Mouse (Mus musculus) neural tube, embryonic 14.5 days (tissue): Measurements from ENCODE around the gene Siah3. TPM values are rescaled to one million over a fixed set of nuclear protein-coding genes. Genes with fewer than 3 reads are reported as not detected.

Experiments
- ATAC-seq: fragments of 200-750 bp; cut with Nextera tagmentation; 2 replicates; pipeline ENCODE4 v1.8.0; 2017; ENCODE audit warnings: low read depth, mild to moderate bottlenecking, moderate TSS enrichment, moderate library complexity
- H3K27ac ChIP-seq: fragments of 300-500 bp; sonication (generic); 2 replicates; pipeline ENCODE4 v1.5.1; 2014; ENCODE audit warnings: low read depth, mild to moderate bottlenecking, control low read depth, low read length, moderate library complexity, mixed read lengths
- H3K27me3 ChIP-seq: fragments of 300-500 bp; sonication (generic); 2 replicates; pipeline ENCODE4 v1.6.1; 2014; ENCODE audit warnings: low read length; ENCODE audit not compliant: control insufficient read depth, insufficient read depth
- H3K36me3 ChIP-seq: fragments of 300-500 bp; sonication (generic); 2 replicates; pipeline ENCODE4 v1.6.1; 2014; ENCODE audit warnings: low read length, mixed read lengths; ENCODE audit not compliant: control insufficient read depth, insufficient read depth
- H3K4me1 ChIP-seq: fragments of 300-500 bp; sonication (generic); 2 replicates; pipeline ENCODE4 v1.6.1; 2014; ENCODE audit warnings: low read length; ENCODE audit not compliant: control insufficient read depth, insufficient read depth
- H3K4me2 ChIP-seq: fragments of 300-500 bp; sonication (generic); 2 replicates; pipeline ENCODE4 v1.6.1; 2014; ENCODE audit warnings: mild to moderate bottlenecking, low read depth, low read length, control low read depth
- H3K4me3 ChIP-seq: fragments of 300-500 bp; sonication (generic); 2 replicates; pipeline ENCODE4 v1.5.1; 2014; ENCODE audit warnings: low read depth, low read length, control low read depth, mixed read lengths
- H3K9ac ChIP-seq: fragments of 300-500 bp; sonication (generic); replicated peaks from 2 replicates; pipeline ENCODE4 v1.6.1; 2014; ENCODE audit warnings: low read depth, mild to moderate bottlenecking, control low read depth, low read length, mixed read lengths
- H3K9me3 ChIP-seq: fragments of 300-500 bp; sonication (generic); 2 replicates; pipeline ENCODE4 v1.6.1; 2016; ENCODE audit warnings: low read length; ENCODE audit not compliant: control insufficient read depth
- WGBS: fragments of 180-500 bp; shearing (Covaris S2); extraction: QIAGEN DNeasy Blood & Tissue Kit; methylation state at CpG from one replicate; pipeline ENCODE4 v1.1.7; 2014; 5-methylcytosine and 5-hydroxymethylcytosine counted together
- polyA plus RNA-seq: library from polyadenylated mRNA; unstranded; fragments of >200 nt; fragmentation: Nextera tagmentation; extraction: Ambion mirVana; gene quantifications from 2 replicates; pipeline ENCODE4 v1.2.1, GENCODE M21; 2014

Siah3 gene
- polyA plus RNA-seq, 1 experiment from 2014 or later = 11.1 TPM

- Histone ChIP-seq H3K27me3 (no peaks in the 10 kb centered on the region), H3K9ac (no peak overlapping the region), H3K4me1 (peaks cover 24% of the 10 kb centered on the region), H3K4me3 (no peak overlapping the region), H3K27ac (peak overlapping the region; percentile 60; the same call in 1 of the 2 replicates), H3K4me2 (no peak overlapping the region), H3K9me3 (no peaks in the 10 kb centered on the region), H3K36me3 (no peaks in the 10 kb centered on the region)
- no peak for ATAC-seq
- 5% methylated on average over 8 of the region's 8 CpGs for WGBS
These were observed 85.9 kb downstream of the Siah3 start for GRCm38 (mm10) chr14:75541731-75542130.

- ATAC-seq = no peak
- no peak overlapping the region for H3K9ac ChIP-seq
- H3K36me3 ChIP-seq = no peaks in the 10 kb centered on the region
- peaks cover 9% of the 10 kb centered on the region for H3K4me1 ChIP-seq
- 51% methylated on average over 9 of the region's 9 CpGs for WGBS
- no peaks in the 10 kb centered on the region for H3K27me3 ChIP-seq
- no peaks in the 10 kb centered on the region for H3K9me3 ChIP-seq
- no peak overlapping the region for H3K4me2 ChIP-seq
- H3K4me3 ChIP-seq = no peak overlapping the region
- no peak overlapping the region for H3K27ac ChIP-seq
These were observed 106.0 kb downstream of the Siah3 start for GRCm38 (mm10) chr14:75561577-75562331.

GRCm38 (mm10) chr14:75565534-75566140 lies 109.9 kb downstream of the Siah3 start:
- peak; percentile 87 for ATAC-seq
- Histone ChIP-seq H3K4me1 (peaks cover 11% of the 10 kb centered on the region), H3K9me3 (no peaks in the 10 kb centered on the region), H3K4me2 (no peak overlapping the region), H3K27me3 (no peaks in the 10 kb centered on the region), H3K36me3 (no peaks in the 10 kb centered on the region), H3K9ac (no peak overlapping the region), H3K4me3 (no peak overlapping the region), H3K27ac (peak overlapping the region; percentile 13; the same call in 1 of the 2 replicates)
- 18% methylated on average over 14 of the region's 14 CpGs for WGBS

GRCm38 (mm10) chr14:75566303-75566702 lies 110.5 kb downstream of the Siah3 start:
- Histone ChIP-seq H3K4me2 (no peak overlapping the region), H3K4me3 (no peak overlapping the region), H3K27ac (0 out of 2 replicates have a peak overlapping the region, but pooled peaks have one; percentile 13), H3K27me3 (no peaks in the 10 kb centered on the region), H3K4me1 (peaks cover 11% of the 10 kb centered on the region), H3K36me3 (no peaks in the 10 kb centered on the region), H3K9me3 (no peaks in the 10 kb centered on the region), H3K9ac (no peak overlapping the region)
- peak; percentile 54 for ATAC-seq
- 23% methylated on average over 3 of the region's 3 CpGs for WGBS

- no peak overlapping the region for H3K4me2 ChIP-seq
- no peak for ATAC-seq
- H3K27ac ChIP-seq = no peak overlapping the region
- no peaks in the 10 kb centered on the region for H3K27me3 ChIP-seq
- H3K9me3 ChIP-seq = no peaks in the 10 kb centered on the region
- no peaks in the 10 kb centered on the region for H3K4me1 ChIP-seq
- no peak overlapping the region for H3K4me3 ChIP-seq
- no peak overlapping the region for H3K9ac ChIP-seq
- no peaks in the 10 kb centered on the region for H3K36me3 ChIP-seq
- WGBS = 91% methylated on average over 6 of the region's 6 CpGs
These were observed 123.2 kb downstream of the Siah3 start for GRCm38 (mm10) chr14:75579010-75579409.

Other genes with a start within 250 kb of the Siah3 start
- gene Cpb2, start 213.7 kb upstream of the Siah3 start, polyA plus RNA-seq = 0.25 TPM in 1 of 2 replicates, not detected in the other
- 39.4 and 41.3 TPM in 2 replicates for gene Zc3h13, start 171.6 kb upstream of the Siah3 start, polyA plus RNA-seq
- not detected in 2 replicates for gene Spert, start 137.1 kb downstream of the Siah3 start, polyA plus RNA-seq
- gene Erich6b, start 186.3 kb downstream of the Siah3 start, polyA plus RNA-seq = not detected in 2 replicates